In genomic region chr6:71094693-71095092, GRCm38 (mm10) we compare ENCODE assay signal across 15 mouse cellular contexts. TPM values are rescaled to one million over a fixed set of nuclear protein-coding genes. Genes with fewer than 3 reads are reported as not detected.
DNase-seq lines count a peak whose midpoint lies in the region; TF ChIP-seq lines count a peak whose summit lies in the region.
"Had no signal": no experiment of that assay in that cellular context is flagged by ENCODE, and none has a peak within 500 bp of the region (broad histone marks: within the 10 kb centered on the region; RNA-seq: fewer than 3 reads in every experiment).

No protein-coding gene starts in this region.

- H3K27ac ChIP-seq in thymus, adult 2 months (ENCODE audit: control insufficient read depth, insufficient read depth, low read length): no peak overlapping the region
- H3K27ac ChIP-seq: embryonic facial prominence, embryonic 13.5 days; limb, embryonic 10.5 days; neural tube, embryonic 12.5 days had no signal

- intact Hi-C loops in gastrocnemius, postnatal 14 days (cut with DNase I; ENCODE audit: low total_unique reads): no loop called here

- TF ChIP-seq CTCF in thymus, adult 2 months (IDR thresholded peaks at IDR 0.05; ENCODE audit: borderline replicate concordance, control insufficient read depth, extremely low read depth, insufficient read depth, low read length, poor library complexity): no peak

- no peaks in the 10 kb centered on the region for H3K36me3 ChIP-seq in thymus, adult 2 months (ENCODE audit: control insufficient read depth, insufficient read depth, low read length)
- H3K36me3 ChIP-seq: embryonic facial prominence, embryonic 13.5 days; heart, embryonic 12.5 days; limb, embryonic 10.5 days; neural tube, embryonic 12.5 days had no signal

- 91% methylated on average over 5 of the region's 5 CpGs for WGBS in thymus, adult 2 months

- TF ChIP-seq POLR2A in thymus, adult 2 months (IDR thresholded peaks at IDR 0.05; ENCODE audit: control insufficient read depth, extremely low read depth, insufficient read depth, low read length, poor library complexity): no peak

- H3K4me1 ChIP-seq in thymus, adult 2 months (replicated peaks; ENCODE audit: control insufficient read depth, insufficient read depth, low read length): no peaks in the 10 kb centered on the region
- H3K4me1 ChIP-seq: embryonic facial prominence, embryonic 13.5 days; heart, embryonic 12.5 days; limb, embryonic 10.5 days; neural tube, embryonic 12.5 days had no signal

- peak; percentile 6 for DNase-seq in gastrocnemius, postnatal 14 days
- DNase-seq in gastrocnemius, adult 8-10 months (ENCODE audit: low spot score in 2 of 2): no peak
- DNase-seq in right cerebral cortex, postnatal 10 days (ENCODE audit: low spot score in 2 of 2): peak; percentile 24 to 29
- no peak for DNase-seq in right cerebral cortex, postnatal 4 days
- DNase-seq in cerebellum, postnatal 36 days: peak; percentile 88 to 92
- no peak for DNase-seq in thymus, adult 2 months
- DNase-seq in frontal cortex, postnatal 10 days (ENCODE audit: low spot score in 2 of 2): no peak
- DNase-seq: kidney, postnatal 4 days; lung, adult 18-20 months; thymus, postnatal 25 days had no signal

- no peak overlapping the region for H3K4me3 ChIP-seq in thymus, adult 2 months (ENCODE audit: control insufficient read depth, insufficient read depth, low read length)
- H3K4me3 ChIP-seq: embryonic facial prominence, embryonic 13.5 days; heart, embryonic 12.5 days; limb, embryonic 10.5 days; megakaryocyte, embryonic 14.5 days; neural tube, embryonic 12.5 days had no signal

- H3K27me3 ChIP-seq in thymus, adult 2 months (ENCODE audit: control insufficient read depth, insufficient read depth, low read length): no peaks in the 10 kb centered on the region
- H3K27me3 ChIP-seq: embryonic facial prominence, embryonic 13.5 days; heart, embryonic 12.5 days; neural tube, embryonic 12.5 days had no signal

RNA-seq across cellular contexts. Expression of gene Thnsl2, which starts 49.5 kb away (rescaled TPM):
- 1 to 10 TPM; 5.9 to 6.2 TPM for total RNA-seq in gastrocnemius, postnatal 14 days (2021)
- total RNA-seq in gastrocnemius, adult 8-10 months (2022): 10 to 100 TPM in 2 of 4 experiments, 1 to 10 TPM in 2; 8.9 to 12.8 (median 9.8) TPM
- 3.9 and 4.6 TPM in 2 replicates for polyA plus RNA-seq in thymus, adult 2 months (2012; rRNA removed)

Comparison
In these comparisons a context has a peak if more than half of its experiments do, and no peak if none do; other contexts are left out.
1. DNase-seq: peak in gastrocnemius, postnatal 14 days (single experiment), right cerebral cortex, postnatal 10 days (2 of 2) and cerebellum, postnatal 36 days (2 of 2); none in gastrocnemius, adult 8-10 months (0 of 2), right cerebral cortex, postnatal 4 days (single experiment), thymus, adult 2 months (single experiment) and frontal cortex, postnatal 10 days (0 of 2).